Mouse (Mus musculus) midbrain, embryonic 12.5 days (tissue): Measurements from ENCODE around the gene Elk3. TPM values are rescaled to one million over a fixed set of nuclear protein-coding genes. Genes with fewer than 3 reads are reported as not detected.

ENCODE experiments used
- ATAC-seq: fragments of 200-750 bp; cut with Nextera tagmentation; 2 replicates; pipeline ENCODE4 v1.8.0; 2017; ENCODE audit warnings: low read depth, moderate TSS enrichment, moderate library complexity; ENCODE audit not compliant: low FRiP score
- H3K27ac ChIP-seq: fragments of 300-500 bp; sonication (generic); replicated peaks from 2 replicates; pipeline ENCODE4 v1.5.1; 2016; ENCODE audit warnings: mild to moderate bottlenecking
- H3K27me3 ChIP-seq: fragments of 300-500 bp; sonication (generic); 2 replicates; pipeline ENCODE4 v1.6.1; 2016; ENCODE audit warnings: mild to moderate bottlenecking
- H3K36me3 ChIP-seq: fragments of 300-500 bp; sonication (generic); 2 replicates; pipeline ENCODE4 v1.6.1; 2016
- H3K4me1 ChIP-seq: fragments of 300-500 bp; sonication (generic); 2 replicates; pipeline ENCODE4 v1.6.1; 2016
- H3K4me2 ChIP-seq: fragments of 300-500 bp; sonication (generic); replicated peaks from 2 replicates; pipeline ENCODE4 v1.6.1; 2016; ENCODE audit warnings: mild to moderate bottlenecking, moderate library complexity
- H3K4me3 ChIP-seq: fragments of 300-500 bp; sonication (generic); 2 replicates; pipeline ENCODE4 v1.5.1; 2016; ENCODE audit warnings: mild to moderate bottlenecking
- H3K9ac ChIP-seq: fragments of 300-500 bp; sonication (generic); replicated peaks from 2 replicates; pipeline ENCODE4 v1.6.1; 2016; ENCODE audit warnings: mild to moderate bottlenecking, moderate library complexity
- H3K9me3 ChIP-seq: fragments of 300-500 bp; sonication (generic); 2 replicates; pipeline ENCODE4 v1.6.1; 2016; ENCODE audit warnings: mild to moderate bottlenecking
- WGBS: fragments of 180-500 bp; shearing (Covaris S2); methylation state at CpG from one replicate; pipeline ENCODE4 v1.1.7; 2016; 5-methylcytosine and 5-hydroxymethylcytosine counted together
- polyA plus RNA-seq: library from polyadenylated mRNA; unstranded; fragments of >200 nt; fragmentation: Nextera tagmentation; extraction: Ambion mirVana; gene quantifications from 2 replicates; pipeline ENCODE4 v1.2.1, GENCODE M21; 2016

Elk3 gene
- polyA plus RNA-seq, 1 experiment from 2014 or later = 11.3 TPM

- Histone ChIP-seq H3K27ac (no peak overlapping the region), H3K36me3 (peaks cover 9% of the 10 kb centered on the region; the same call in 1 of the 2 replicates), H3K27me3 (no peaks in the 10 kb centered on the region), H3K4me3 (no peak overlapping the region), H3K9me3 (no peaks in the 10 kb centered on the region), H3K9ac (no peak overlapping the region), H3K4me1 (peaks cover 8% of the 10 kb centered on the region), H3K4me2 (no peak overlapping the region)
- ATAC-seq = no peak
- WGBS = 94% methylated on average over 7 of the region's 7 CpGs
Measured at GRCm38 (mm10) chr10:93246185-93246920, 64.6 kb downstream of the Elk3 start.

- Histone ChIP-seq H3K4me3 (no peak overlapping the region), H3K9ac (no peak overlapping the region), H3K4me2 (no peak overlapping the region), H3K27me3 (no peaks in the 10 kb centered on the region), H3K36me3 (peaks cover 22% of the 10 kb centered on the region), H3K27ac (no peak overlapping the region), H3K4me1 (peaks cover 8% of the 10 kb centered on the region), H3K9me3 (no peaks in the 10 kb centered on the region)
- ATAC-seq = no peak
- WGBS = 89% methylated on average over 10 of the region's 10 CpGs
Measured at GRCm38 (mm10) chr10:93244209-93244705, 66.7 kb downstream of the Elk3 start.

- H3K9ac ChIP-seq = no peak overlapping the region
- 3% methylated on average over 5 of the region's 5 CpGs for WGBS
Measured at GRCm38 (mm10) chr10:93242861-93243260, 68.1 kb downstream of the Elk3 start.

GRCm38 (mm10) chr10:93242208-93242607, 68.7 kb downstream of the Elk3 start:
- no peak overlapping the region for H3K4me2 ChIP-seq
- no peaks in the 10 kb centered on the region for H3K9me3 ChIP-seq
- 7% methylated on average over 3 of the region's 3 CpGs for WGBS
- H3K27ac ChIP-seq = no peak overlapping the region
- peaks cover 34% of the 10 kb centered on the region for H3K36me3 ChIP-seq
- H3K27me3 ChIP-seq = no peaks in the 10 kb centered on the region
- peaks cover 8% of the 10 kb centered on the region for H3K4me1 ChIP-seq
- H3K4me3 ChIP-seq = no peak overlapping the region
- no peak overlapping the region for H3K9ac ChIP-seq
- ATAC-seq = no peak

More at GRCm38 (mm10) chr10:93242861-93243260, 68.1 kb downstream of the Elk3 start:
- no peak overlapping the region for H3K4me3 ChIP-seq
- H3K27me3 ChIP-seq = no peaks in the 10 kb centered on the region
- ATAC-seq = no peak
- H3K36me3 ChIP-seq = peaks cover 32% of the 10 kb centered on the region
- no peak overlapping the region for H3K4me2 ChIP-seq
- peaks cover 8% of the 10 kb centered on the region for H3K4me1 ChIP-seq
- no peaks in the 10 kb centered on the region for H3K9me3 ChIP-seq
- H3K27ac ChIP-seq = no peak overlapping the region

GRCm38 (mm10) chr10:93239201-93239806, 71.6 kb downstream of the Elk3 start:
- H3K27ac ChIP-seq = no peak overlapping the region
- peaks cover 8% of the 10 kb centered on the region for H3K4me1 ChIP-seq
- no peak overlapping the region for H3K4me2 ChIP-seq
- H3K9ac ChIP-seq = no peak overlapping the region
- peaks cover 49% of the 10 kb centered on the region for H3K36me3 ChIP-seq
- H3K27me3 ChIP-seq = no peaks in the 10 kb centered on the region
- H3K9me3 ChIP-seq = no peaks in the 10 kb centered on the region
- no peak overlapping the region for H3K4me3 ChIP-seq
- 83% methylated on average over 9 of the region's 9 CpGs for WGBS
- ATAC-seq = no peak

GRCm38 (mm10) chr10:93234692-93235091, 76.2 kb downstream of the Elk3 start:
- Histone ChIP-seq H3K36me3 (peaks cover 57% of the 10 kb centered on the region), H3K9ac (no peak overlapping the region), H3K4me2 (no peak overlapping the region), H3K4me1 (no peaks in the 10 kb centered on the region), H3K27ac (no peak overlapping the region), H3K4me3 (no peak overlapping the region), H3K27me3 (no peaks in the 10 kb centered on the region), H3K9me3 (no peaks in the 10 kb centered on the region)
- WGBS = 96% methylated on average over 9 of the region's 9 CpGs
- no peak for ATAC-seq

GRCm38 (mm10) chr10:93233665-93234194, 77.2 kb downstream of the Elk3 start:
- no peak for ATAC-seq
- no peaks in the 10 kb centered on the region for H3K4me1 ChIP-seq
- no peak overlapping the region for H3K4me2 ChIP-seq
- no peak overlapping the region for H3K4me3 ChIP-seq
- 93% methylated on average over 6 of the region's 6 CpGs for WGBS
- H3K27me3 ChIP-seq = no peaks in the 10 kb centered on the region
- H3K36me3 ChIP-seq = peaks cover 50% of the 10 kb centered on the region
- H3K9ac ChIP-seq = no peak overlapping the region
- H3K9me3 ChIP-seq = no peaks in the 10 kb centered on the region
- no peak overlapping the region for H3K27ac ChIP-seq

GRCm38 (mm10) chr10:93231893-93232292, 79.0 kb downstream of the Elk3 start:
- peaks cover 44% of the 10 kb centered on the region for H3K36me3 ChIP-seq
- no peaks in the 10 kb centered on the region for H3K9me3 ChIP-seq
- ATAC-seq = no peak

GRCm38 (mm10) chr10:93231490-93231889, 79.4 kb downstream of the Elk3 start:
- no peaks in the 10 kb centered on the region for H3K4me1 ChIP-seq
- no peaks in the 10 kb centered on the region for H3K27me3 ChIP-seq
- H3K27ac ChIP-seq = no peak overlapping the region
- 77% methylated on average over 4 of the region's 4 CpGs for WGBS
- H3K4me2 ChIP-seq = no peak overlapping the region
- ATAC-seq = no peak
- H3K9me3 ChIP-seq = no peaks in the 10 kb centered on the region
- H3K9ac ChIP-seq = no peak overlapping the region
- peaks cover 47% of the 10 kb centered on the region for H3K36me3 ChIP-seq
- no peak overlapping the region for H3K4me3 ChIP-seq

More at GRCm38 (mm10) chr10:93231893-93232292, 79.0 kb downstream of the Elk3 start:
- Histone ChIP-seq H3K4me1 (no peaks in the 10 kb centered on the region), H3K4me3 (no peak overlapping the region), H3K27ac (no peak overlapping the region), H3K4me2 (no peak overlapping the region), H3K9ac (no peak overlapping the region), H3K27me3 (no peaks in the 10 kb centered on the region)
- 94% methylated on average over 5 of the region's 5 CpGs for WGBS

GRCm38 (mm10) chr10:93228401-93229007, 82.4 kb downstream of the Elk3 start:
- Histone ChIP-seq H3K4me2 (no peak overlapping the region), H3K27me3 (no peaks in the 10 kb centered on the region), H3K9ac (no peak overlapping the region), H3K4me1 (no peaks in the 10 kb centered on the region), H3K4me3 (no peak overlapping the region), H3K9me3 (no peaks in the 10 kb centered on the region), H3K27ac (no peak overlapping the region), H3K36me3 (peaks cover 38% of the 10 kb centered on the region)
- WGBS = 87% methylated on average over 11 of the region's 11 CpGs
- no peak for ATAC-seq

- no peak for ATAC-seq
- WGBS = 77% methylated on average over 8 of the region's 8 CpGs
- Histone ChIP-seq H3K9me3 (no peaks in the 10 kb centered on the region), H3K27ac (no peak overlapping the region), H3K27me3 (no peaks in the 10 kb centered on the region), H3K4me3 (no peak overlapping the region), H3K9ac (no peak overlapping the region), H3K4me2 (no peak overlapping the region), H3K4me1 (no peaks in the 10 kb centered on the region), H3K36me3 (peaks cover 32% of the 10 kb centered on the region)
Measured at GRCm38 (mm10) chr10:93227921-93228320, 83.0 kb downstream of the Elk3 start.

GRCm38 (mm10) chr10:93225751-93226150, 85.2 kb downstream of the Elk3 start:
- WGBS = 84% methylated on average over 6 of the region's 6 CpGs
- Histone ChIP-seq H3K36me3 (peaks cover 26% of the 10 kb centered on the region), H3K4me3 (no peak overlapping the region), H3K9ac (no peak overlapping the region), H3K9me3 (no peaks in the 10 kb centered on the region), H3K27ac (no peak overlapping the region), H3K27me3 (no peaks in the 10 kb centered on the region), H3K4me2 (no peak overlapping the region), H3K4me1 (no peaks in the 10 kb centered on the region)
- ATAC-seq = no peak
